Mouse (Mus musculus) gastrocnemius, postnatal 36 days (tissue): ENCODE results near the gene 4931428F04Rik. TPM values are rescaled to one million over a fixed set of nuclear protein-coding genes. Genes with fewer than 3 reads are reported as not detected.

ENCODE experiments used
- DNase-seq, 2 experiments: peaks; one replicate each; pipeline ENCODE4 v3.0.0; 2022
- intact Hi-C: fragments of 180-260 bp; cut with DNase I; formaldehyde crosslinking; loops from one replicate; pipeline ENCODE4 v1.15.1; 2025
- total RNA-seq, 2 experiments: library from RNA; stranded (reverse); gene quantifications; 2 replicates each; pipeline ENCODE4 v1.2.3; 2021

4931428F04Rik gene
- total RNA-seq, 2 experiments from 2014 or later: 0.35 to 0.82 TPM

DNA sequence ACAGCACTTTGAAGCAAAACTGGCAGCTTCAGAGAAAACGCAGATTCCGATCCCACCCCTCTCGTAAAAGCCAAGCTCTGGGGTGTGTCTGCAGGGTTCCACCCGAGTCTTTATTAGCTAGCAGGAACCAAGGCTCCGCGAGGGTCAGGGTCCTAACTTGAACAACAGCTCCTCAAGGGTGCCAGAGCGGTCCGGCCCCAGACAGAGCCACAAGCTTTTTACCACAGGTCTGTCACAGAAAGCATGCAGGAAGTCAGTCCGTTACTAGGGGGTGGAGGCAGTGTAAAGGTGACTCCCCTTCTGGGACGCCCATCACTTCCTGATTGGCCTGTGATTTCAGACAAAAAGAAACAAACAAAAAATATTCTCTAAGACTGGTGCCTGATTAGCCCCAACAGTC, 24.5 kb downstream of the 4931428F04Rik start:
- intact Hi-C loops: no loop called here

DNA sequence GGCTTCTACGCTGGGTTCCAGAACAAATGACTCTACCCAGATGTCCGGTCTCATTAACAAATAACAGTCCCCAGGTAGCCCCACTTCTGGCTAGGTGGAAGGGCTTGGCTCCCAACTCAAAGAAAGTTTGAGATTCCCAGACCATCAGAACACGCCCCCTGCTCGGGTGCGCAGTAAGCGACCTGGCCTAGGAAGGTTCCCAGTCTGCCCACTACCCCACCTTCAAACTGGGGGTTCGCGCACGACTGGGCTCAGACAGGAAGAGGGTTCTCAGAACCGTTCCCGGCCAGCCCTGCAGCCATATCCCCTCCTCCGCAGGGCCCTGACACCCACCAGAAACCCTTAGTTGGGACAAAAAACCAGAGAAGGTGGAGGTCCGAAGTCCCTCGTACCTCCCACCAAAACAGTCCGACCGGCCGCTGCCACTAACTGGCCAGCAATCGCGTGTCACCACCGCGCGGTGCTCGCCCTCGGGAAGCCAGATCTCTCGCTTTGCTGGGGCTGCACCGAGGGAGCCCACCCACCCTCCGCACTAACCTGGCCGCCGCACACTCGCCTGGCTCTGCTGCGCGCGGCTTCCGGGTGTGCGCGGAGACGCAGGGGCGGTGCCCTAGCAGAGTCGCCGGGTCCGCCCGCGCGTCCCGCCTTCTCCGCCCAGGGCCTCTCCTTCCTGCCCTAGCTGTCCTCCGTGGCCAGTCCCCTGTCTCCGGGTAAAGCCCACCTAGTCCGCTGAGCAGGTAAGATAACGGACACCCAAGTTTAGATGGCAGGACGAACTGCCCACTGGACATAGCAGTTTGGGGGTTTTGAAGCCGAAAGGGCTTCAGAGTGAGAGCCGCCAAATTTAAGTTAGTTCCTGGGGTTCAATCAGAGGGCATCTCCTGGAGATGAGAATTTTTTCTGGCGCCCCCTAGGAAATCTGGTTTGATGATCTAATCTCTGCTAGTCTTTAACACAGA, 25.4 kb downstream of the 4931428F04Rik start, which contains the start of the genes Tradd and Fbxl8:
TSS of gene Tradd (minus strand) at position 586 of the 959 bp plus-strand sequence.
TSS of gene Fbxl8 (plus strand) at position 625 of the 959 bp plus-strand sequence.
- intact Hi-C loops: loop anchor here (5.0 kb wide), 1 partner anchor 92 kb away; the partner anchor contains the start of gene Cbfb
- peak; percentile 61 to 64 for DNase-seq

More for the DNA sequence above, 24.5 kb downstream of the 4931428F04Rik start:
- DNase-seq: no peak

- intact Hi-C loops: loop anchor here (5.0 kb wide), 1 partner anchor 91 kb away; the partner anchor contains the start of gene Cbfb
- no peak for DNase-seq
Observed at GRCm38 (mm10) chr8:105263244-105263912, 26.3 kb downstream of the 4931428F04Rik start.

DNA sequence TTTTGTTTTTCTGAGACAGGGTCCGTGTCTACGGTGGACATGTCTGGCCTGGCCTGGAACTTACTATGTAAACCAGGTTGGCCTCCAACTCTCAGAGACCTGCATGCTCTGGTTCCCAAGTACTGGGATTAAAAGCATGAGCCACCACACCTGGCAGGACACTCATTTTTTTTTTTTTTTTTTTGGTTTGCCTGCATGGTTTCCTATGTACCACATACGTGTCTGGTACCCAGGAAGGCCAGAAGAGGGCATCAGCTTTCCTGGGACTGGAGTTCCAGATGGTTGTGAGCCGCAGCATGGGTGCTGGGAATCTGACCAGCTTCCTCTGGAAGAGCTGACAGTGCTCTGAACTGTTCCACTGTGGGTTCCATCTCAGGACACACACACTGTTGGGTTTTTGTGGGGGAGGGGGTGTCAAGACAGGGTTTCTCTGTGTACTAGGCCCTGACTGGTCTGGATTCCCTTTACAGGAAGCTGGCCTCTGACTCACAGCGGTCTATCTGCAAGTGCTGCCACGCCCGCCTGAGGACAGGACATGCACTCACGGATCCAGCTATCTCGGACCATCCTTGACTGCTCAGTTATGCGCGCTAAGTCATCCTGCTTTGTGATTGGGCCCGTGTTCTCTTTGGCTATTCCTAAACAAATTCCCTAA, 28.2 kb downstream of the 4931428F04Rik start:
- intact Hi-C loops: loop anchor here (5.0 kb wide), 1 partner anchor 89 kb away; the partner anchor contains the start of gene Cbfb
- no peak for DNase-seq

GRCm38 (mm10) chr8:105260371-105261099, 29.1 kb downstream of the 4931428F04Rik start:
- DNase-seq: no peak
- intact Hi-C loops: loop anchor here (5.0 kb wide), 1 partner anchor 88 kb away; the partner anchor contains the start of gene Cbfb

DNA sequence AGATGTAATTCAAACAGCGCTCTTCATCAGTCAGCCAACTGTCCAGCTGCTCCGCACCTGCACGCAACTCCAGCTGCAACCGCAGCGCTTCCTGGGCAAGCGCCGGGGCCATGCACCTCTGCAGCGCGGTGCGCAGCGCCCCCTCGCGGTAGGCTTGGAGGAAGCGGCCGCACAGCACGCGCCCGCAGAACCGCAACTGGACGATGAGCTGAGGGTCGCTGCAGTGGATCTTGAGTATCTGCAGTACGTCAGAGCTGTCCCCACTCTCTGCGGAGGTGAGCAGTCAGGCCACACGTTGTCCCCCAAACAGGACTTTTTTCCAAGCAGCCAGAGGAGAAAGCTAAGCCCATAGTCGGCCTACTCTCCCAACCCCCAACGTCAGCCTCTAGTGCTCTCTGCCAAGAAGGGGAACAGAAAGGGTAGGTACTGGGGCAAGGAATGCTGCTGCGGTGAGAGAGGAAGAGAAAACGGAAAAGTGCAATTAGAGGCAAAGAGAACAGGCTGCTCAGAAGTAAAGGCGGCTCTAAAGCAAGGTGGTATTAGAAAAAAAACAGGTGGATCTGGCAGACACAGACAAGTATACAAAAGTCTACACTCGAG, 29.8 kb downstream of the 4931428F04Rik start:
- intact Hi-C loops: loop anchor here (5.0 kb wide), 1 partner anchor 88 kb away; the partner anchor contains the start of gene Cbfb

GRCm38 (mm10) chr8:105258911-105259720, 30.5 kb downstream of the 4931428F04Rik start:
- DNase-seq: no peak
- intact Hi-C loops: no loop called here

More for the DNA sequence above, 29.8 kb downstream of the 4931428F04Rik start:
- DNase-seq: peak; percentile 59 to 71

DNA sequence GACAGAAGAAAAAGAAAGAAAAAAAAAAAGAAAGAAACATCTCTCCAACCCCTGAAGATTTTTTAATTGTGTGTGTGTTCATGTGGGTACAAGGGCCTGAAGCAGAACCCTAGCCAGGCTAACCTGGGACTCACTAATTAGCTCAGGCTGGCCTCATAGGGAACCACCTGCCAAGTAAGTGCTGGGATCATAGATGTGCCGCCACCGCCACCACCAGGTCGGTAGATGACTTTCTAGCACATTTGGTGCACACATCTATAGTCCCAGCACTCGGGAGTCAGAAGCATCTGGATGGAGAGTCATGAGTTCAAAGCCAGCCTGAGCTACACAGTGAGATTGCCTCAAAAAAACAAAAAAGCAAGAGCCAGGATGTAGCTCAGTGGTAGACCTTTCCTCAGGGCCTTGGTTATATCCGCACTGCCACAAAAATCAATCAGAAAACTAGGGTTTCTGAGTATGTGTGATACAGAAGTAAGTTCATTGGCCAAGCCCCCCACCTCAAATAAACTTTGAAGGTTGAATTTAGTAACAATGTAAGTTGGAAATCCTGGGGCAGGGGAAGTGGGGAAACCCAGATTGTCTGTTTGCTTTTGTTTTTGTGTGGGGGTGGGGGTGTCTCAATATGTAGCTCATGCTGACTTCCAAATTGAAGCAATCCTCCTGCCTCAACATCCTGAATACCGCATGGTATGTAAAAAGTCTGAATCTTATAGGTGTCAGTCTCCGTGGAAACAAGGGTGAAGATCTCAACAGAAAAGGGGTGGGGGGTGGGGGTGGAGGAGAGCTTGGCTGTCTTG, 32.1 kb downstream of the 4931428F04Rik start:
- intact Hi-C loops: no loop called here
- no peak for DNase-seq

GRCm38 (mm10) chr8:105254966-105255350, 34.7 kb downstream of the 4931428F04Rik start, which contains the start of gene B3gnt9:
B3gnt9 (minus strand) TSS chr8:105255153.
- intact Hi-C loops: loop anchor here (5.0 kb wide), 1 partner anchor 32 kb away; the partner anchor contains the start of gene 4931428F04Rik
- peak in 1 of 2 experiments; percentile 78 for DNase-seq

GRCm38 (mm10) chr8:105254152-105254965, 35.3 kb downstream of the 4931428F04Rik start:
- intact Hi-C loops: loop anchor here (5.0 kb wide), 1 partner anchor 33 kb away; the partner anchor contains the start of gene 4931428F04Rik
- peak; percentile 85 to 87 for DNase-seq

DNA sequence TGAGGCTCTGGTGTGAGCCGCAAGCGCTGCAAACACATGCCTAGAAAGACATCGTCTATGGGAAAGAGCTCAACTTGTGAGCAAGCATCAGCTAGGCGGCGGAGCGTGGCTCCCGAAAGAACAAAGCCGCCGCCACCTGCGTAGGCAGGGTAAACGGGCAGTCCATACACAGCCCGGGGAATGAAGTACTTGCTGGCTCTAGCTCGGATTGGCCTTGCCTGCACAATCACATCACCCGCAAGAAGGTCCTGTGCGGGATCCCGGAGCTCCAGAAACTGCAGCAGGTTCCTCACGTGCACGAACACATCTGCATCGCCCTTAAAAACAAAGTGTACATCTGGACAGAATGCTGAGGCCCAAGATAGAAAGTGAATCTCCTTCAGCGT, 35.9 kb downstream of the 4931428F04Rik start:
- intact Hi-C loops: loop anchor here (5.0 kb wide), 1 partner anchor 34 kb away; the partner anchor contains the start of gene 4931428F04Rik
- no peak for DNase-seq

- DNase-seq: no peak
- intact Hi-C loops: loop anchor here (5.0 kb wide), 1 partner anchor 34 kb away; the partner anchor contains the start of gene 4931428F04Rik
Observed at GRCm38 (mm10) chr8:105252680-105253537, 36.8 kb downstream of the 4931428F04Rik start.

DNA sequence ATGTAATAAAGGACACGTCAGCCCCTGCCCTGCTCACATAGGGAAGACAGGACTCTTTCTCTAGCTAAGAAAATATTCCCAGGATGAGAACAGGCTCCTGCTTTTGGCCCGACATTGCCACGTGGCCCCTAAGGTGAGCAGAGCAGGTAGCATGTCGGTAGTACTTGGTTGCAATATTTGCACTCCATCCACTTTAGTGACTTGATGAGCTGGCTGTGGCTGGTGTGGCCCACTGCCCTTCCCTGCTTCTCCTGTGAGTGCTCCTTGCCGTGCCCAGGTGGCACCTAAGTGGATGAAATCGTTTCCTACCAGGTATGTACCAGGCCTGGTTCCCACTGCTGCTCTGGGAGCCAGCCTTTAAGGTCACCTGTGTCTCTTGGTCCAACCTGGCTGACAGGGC, 37.7 kb downstream of the 4931428F04Rik start:
- intact Hi-C loops: loop anchor here (5.0 kb wide), 1 partner anchor 35 kb away; the partner anchor contains the start of gene 4931428F04Rik
- DNase-seq: no peak

- intact Hi-C loops: no loop called here
- no peak for DNase-seq
Observed at GRCm38 (mm10) chr8:105241016-105241415, 48.6 kb downstream of the 4931428F04Rik start.
